Mouse (Mus musculus): ENCODE data around the gene Hpse. TPM values are rescaled to one million over a fixed set of nuclear protein-coding genes. Genes with fewer than 3 reads are reported as not detected.

Hpse gene
- polyA plus RNA-seq, 1 experiment from 2014 or later = 0.53 TPM

- Histone ChIP-seq H3K4me2 (no peak overlapping the region), H3K9ac (no peak overlapping the region), H3K27me3 (no peaks in the 10 kb centered on the region), H3K4me3 (no peak overlapping the region), H3K4me1 (replicated peaks) (peaks cover under 1% of the 10 kb centered on the region; the same call in 1 of the 2 replicates), H3K9me3 (no peaks in the 10 kb centered on the region), H3K27ac (replicated peaks) (no peak overlapping the region), H3K36me3 (no peaks in the 10 kb centered on the region)
- WGBS = 61% methylated on average over 18 of the region's 18 CpGs
- ATAC-seq (ENCODE audit: low FRiP score, low read depth) = no peak
Measured at GRCm38 (mm10) chr5:100679911-100680541, 39.5 kb downstream of the Hpse start.

GRCm38 (mm10) chr5:100674711-100675376, 44.7 kb downstream of the Hpse start, which contains the start of gene Coq2:
TSS of gene Coq2 (minus strand) at chr5:100675140.
- ATAC-seq (ENCODE audit: low FRiP score, low read depth) = no peak
- Histone ChIP-seq H3K27me3 (no peaks in the 10 kb centered on the region), H3K4me2 (peak within 1 kb of the TSS; percentile 68), H3K4me1 (replicated peaks) (peaks cover 21% of the 10 kb centered on the region), H3K9ac (peak within 1 kb of the TSS; percentile 79), H3K36me3 (no peaks in the 10 kb centered on the region), H3K9me3 (no peaks in the 10 kb centered on the region), H3K4me3 (peak within 1 kb of the TSS; percentile 79), H3K27ac (replicated peaks) (peak within 1 kb of the TSS; percentile 79)
- 9% methylated on average over 17 of the region's 17 CpGs for WGBS

GRCm38 (mm10) chr5:100673745-100674486, 45.6 kb downstream of the Hpse start:
- Histone ChIP-seq H3K36me3 (no peaks in the 10 kb centered on the region), H3K9ac (peak overlapping the region; percentile 79), H3K4me3 (peak overlapping the region; percentile 79), H3K4me2 (peak overlapping the region; percentile 68), H3K4me1 (replicated peaks) (peaks cover 21% of the 10 kb centered on the region), H3K9me3 (no peaks in the 10 kb centered on the region), H3K27ac (replicated peaks) (peak overlapping the region; percentile 79), H3K27me3 (no peaks in the 10 kb centered on the region)
- under 1% methylated on average over 70 of the region's 71 CpGs for WGBS
- ATAC-seq (ENCODE audit: low FRiP score, low read depth) = peak; percentile 97

- Histone ChIP-seq H3K4me2 (no peak overlapping the region), H3K9ac (no peak overlapping the region), H3K4me1 (replicated peaks) (peaks cover 21% of the 10 kb centered on the region), H3K36me3 (no peaks in the 10 kb centered on the region), H3K27ac (replicated peaks) (no peak overlapping the region), H3K27me3 (no peaks in the 10 kb centered on the region), H3K4me3 (no peak overlapping the region), H3K9me3 (no peaks in the 10 kb centered on the region)
- WGBS = 94% methylated on average over 4 of the region's 4 CpGs
- no peak for ATAC-seq (ENCODE audit: low FRiP score, low read depth)
Measured at GRCm38 (mm10) chr5:100672403-100672802, 47.1 kb downstream of the Hpse start.

GRCm38 (mm10) chr5:100671897-100672296, 47.6 kb downstream of the Hpse start:
- Histone ChIP-seq H3K9ac (no peak overlapping the region), H3K4me1 (replicated peaks) (peaks cover 21% of the 10 kb centered on the region), H3K27ac (replicated peaks) (no peak overlapping the region), H3K4me2 (no peak overlapping the region), H3K27me3 (no peaks in the 10 kb centered on the region), H3K9me3 (no peaks in the 10 kb centered on the region), H3K36me3 (no peaks in the 10 kb centered on the region), H3K4me3 (no peak overlapping the region)
- 85% methylated on average over 3 of the region's 3 CpGs for WGBS
- ATAC-seq (ENCODE audit: low FRiP score, low read depth) = no peak

GRCm38 (mm10) chr5:100671398-100671797, 48.1 kb downstream of the Hpse start:
- 21% methylated on average over 5 of the region's 5 CpGs for WGBS
- Histone ChIP-seq H3K36me3 (no peaks in the 10 kb centered on the region), H3K27ac (replicated peaks) (no peak overlapping the region), H3K9ac (no peak overlapping the region), H3K4me1 (replicated peaks) (peaks cover 21% of the 10 kb centered on the region), H3K27me3 (no peaks in the 10 kb centered on the region), H3K9me3 (no peaks in the 10 kb centered on the region), H3K4me3 (no peak overlapping the region), H3K4me2 (no peak overlapping the region)
- ATAC-seq (ENCODE audit: low FRiP score, low read depth) = no peak

GRCm38 (mm10) chr5:100666965-100667364, 52.6 kb downstream of the Hpse start:
- 90% methylated on average over 1 of the region's 1 CpGs for WGBS

GRCm38 (mm10) chr5:100663854-100664253, 55.7 kb downstream of the Hpse start:
- Histone ChIP-seq H3K4me2 (no peak overlapping the region), H3K9me3 (no peaks in the 10 kb centered on the region), H3K27ac (replicated peaks) (no peak overlapping the region), H3K4me1 (replicated peaks) (no peaks in the 10 kb centered on the region), H3K36me3 (peaks cover 37% of the 10 kb centered on the region), H3K27me3 (no peaks in the 10 kb centered on the region), H3K9ac (no peak overlapping the region), H3K4me3 (no peak overlapping the region)
- WGBS = 62% methylated on average over 5 of the region's 5 CpGs
- ATAC-seq (ENCODE audit: low FRiP score, low read depth) = no peak

More at GRCm38 (mm10) chr5:100666965-100667364, 52.6 kb downstream of the Hpse start:
- Histone ChIP-seq H3K9me3 (no peaks in the 10 kb centered on the region), H3K4me3 (no peak overlapping the region), H3K4me1 (replicated peaks) (no peaks in the 10 kb centered on the region), H3K36me3 (peaks cover 17% of the 10 kb centered on the region), H3K9ac (no peak overlapping the region), H3K4me2 (no peak overlapping the region), H3K27me3 (no peaks in the 10 kb centered on the region), H3K27ac (replicated peaks) (no peak overlapping the region)
- no peak for ATAC-seq (ENCODE audit: low FRiP score, low read depth)

- Histone ChIP-seq H3K4me1 (replicated peaks) (no peaks in the 10 kb centered on the region), H3K36me3 (peaks cover 45% of the 10 kb centered on the region), H3K27ac (replicated peaks) (no peak overlapping the region), H3K9ac (no peak overlapping the region), H3K9me3 (no peaks in the 10 kb centered on the region), H3K4me3 (no peak overlapping the region), H3K27me3 (no peaks in the 10 kb centered on the region), H3K4me2 (no peak overlapping the region)
- 97% methylated on average over 6 of the region's 6 CpGs for WGBS
- no peak for ATAC-seq (ENCODE audit: low FRiP score, low read depth)
Measured at GRCm38 (mm10) chr5:100663011-100663410, 56.5 kb downstream of the Hpse start.

- no peak overlapping the region for H3K9ac ChIP-seq
- H3K4me1 ChIP-seq (replicated peaks) = no peaks in the 10 kb centered on the region
- H3K4me3 ChIP-seq = no peak overlapping the region
- H3K9me3 ChIP-seq = no peaks in the 10 kb centered on the region
- H3K4me2 ChIP-seq = no peak overlapping the region
- H3K27me3 ChIP-seq = no peaks in the 10 kb centered on the region
- H3K27ac ChIP-seq (replicated peaks) = no peak overlapping the region
- H3K36me3 ChIP-seq = peaks cover 74% of the 10 kb centered on the region
- no peak for ATAC-seq (ENCODE audit: low FRiP score, low read depth)
- 90% methylated on average over 6 of the region's 6 CpGs for WGBS
Measured at GRCm38 (mm10) chr5:100658460-100658859, 61.1 kb downstream of the Hpse start.

GRCm38 (mm10) chr5:100656352-100656751, 63.2 kb downstream of the Hpse start:
- peaks cover 68% of the 10 kb centered on the region for H3K36me3 ChIP-seq
- H3K9ac ChIP-seq = no peak overlapping the region
- ATAC-seq (ENCODE audit: low FRiP score, low read depth) = no peak
- no peak overlapping the region for H3K4me2 ChIP-seq
- H3K27ac ChIP-seq (replicated peaks) = no peak overlapping the region
- 77% methylated on average over 6 of the region's 6 CpGs for WGBS
- H3K9me3 ChIP-seq = no peaks in the 10 kb centered on the region
- no peak overlapping the region for H3K4me3 ChIP-seq
- H3K27me3 ChIP-seq = no peaks in the 10 kb centered on the region
- H3K4me1 ChIP-seq (replicated peaks) = no peaks in the 10 kb centered on the region

GRCm38 (mm10) chr5:100652327-100652726, 67.2 kb downstream of the Hpse start:
- no peaks in the 10 kb centered on the region for H3K9me3 ChIP-seq
- H3K9ac ChIP-seq = no peak overlapping the region
- no peak overlapping the region for H3K4me2 ChIP-seq
- no peak for ATAC-seq (ENCODE audit: low FRiP score, low read depth)
- no peaks in the 10 kb centered on the region for H3K4me1 ChIP-seq (replicated peaks)
- 86% methylated on average over 9 of the region's 9 CpGs for WGBS
- H3K27me3 ChIP-seq = no peaks in the 10 kb centered on the region
- no peak overlapping the region for H3K4me3 ChIP-seq
- peaks cover 34% of the 10 kb centered on the region for H3K36me3 ChIP-seq
- H3K27ac ChIP-seq (replicated peaks) = no peak overlapping the region

Data from hindbrain, embryonic 15.5 days (tissue).